Comparison of ENCODE assay signal across 9 mouse cellular contexts in genomic region chr8:106134751-106135571, GRCm38 (mm10). TPM values are rescaled to one million over a fixed set of nuclear protein-coding genes. Genes with fewer than 3 reads are reported as not detected.
DNase-seq lines count a peak whose midpoint lies in the region; ATAC-seq lines count a peak whose summit lies in the region.
"Had no signal": no experiment of that assay in that cellular context is flagged by ENCODE, and none has a peak within 500 bp of the region (broad histone marks: within the 10 kb centered on the region; RNA-seq: fewer than 3 reads in every experiment).

No protein-coding gene starts in this region.

- peaks cover 47% of the 10 kb centered on the region for H3K27me3 ChIP-seq in limb, embryonic 15.5 days
- H3K27me3 ChIP-seq in stomach, embryonic 14.5 days (ENCODE audit: control insufficient read depth, insufficient read depth, low read length) = peaks cover 15% of the 10 kb centered on the region
- peaks cover 54% of the 10 kb centered on the region for H3K27me3 ChIP-seq in forebrain, embryonic 11.5 days (ENCODE audit: control insufficient read depth, insufficient read depth, low read length)

- peak; percentile 91 for DNase-seq in heart, adult 11 months
- DNase-seq in heart, postnatal 14 days = no peak
- DNase-seq in forelimb bud, embryonic 11.5 days (ENCODE audit: low read depth, low spot score) = peak; percentile 35
- no peak for DNase-seq in forebrain, embryonic 11.5 days (ENCODE audit: low spot score)
- no peak for DNase-seq in spleen, postnatal 10 days (ENCODE audit: low spot score in 2 of 2)

- WGBS in limb, embryonic 15.5 days = 10% methylated on average over 14 of the region's 14 CpGs
- WGBS in stomach, embryonic 14.5 days = 16% methylated on average over 14 of the region's 14 CpGs
- 22% methylated on average over 14 of the region's 14 CpGs for WGBS in forebrain, embryonic 11.5 days

- ATAC-seq in limb, embryonic 15.5 days (ENCODE audit: insufficient number of reproducible peaks, low FRiP score, low TSS enrichment, low read depth) = peak; percentile 49
- ATAC-seq in stomach, embryonic 14.5 days (ENCODE audit: insufficient number of reproducible peaks, insufficient read depth, low FRiP score, low read depth) = peak; percentile 84
- no peak for ATAC-seq in forebrain, embryonic 11.5 days (replicated peaks; ENCODE audit: low FRiP score)
- ATAC-seq in frontal cortex, adult (ENCODE audit: low TSS enrichment) = no peak

- H3K4me1 ChIP-seq in limb, embryonic 15.5 days = peaks cover 46% of the 10 kb centered on the region
- peaks cover 10% of the 10 kb centered on the region; the same call in 1 of the 2 replicates for H3K4me1 ChIP-seq in stomach, embryonic 14.5 days (ENCODE audit: control insufficient read depth, insufficient read depth, low read length)
- peaks cover 18% of the 10 kb centered on the region; the same call in 1 of the 2 replicates for H3K4me1 ChIP-seq in forebrain, embryonic 11.5 days (replicated peaks; ENCODE audit: control insufficient read depth, insufficient read depth, low read length)

- H3K9me3 ChIP-seq in limb, embryonic 15.5 days = no peaks in the 10 kb centered on the region
- no peaks in the 10 kb centered on the region for H3K9me3 ChIP-seq in stomach, embryonic 14.5 days (ENCODE audit: control insufficient read depth, low read depth, low read length)
- no peaks in the 10 kb centered on the region for H3K9me3 ChIP-seq in forebrain, embryonic 11.5 days (ENCODE audit: control insufficient read depth, low read length)

- intact Hi-C loops in heart, postnatal 14 days (cut with DNase I) = no loop called here

- H3K27ac ChIP-seq in limb, embryonic 15.5 days = peak overlapping the region; percentile 68; the same call in 1 of the 2 replicates
- H3K27ac ChIP-seq in stomach, embryonic 14.5 days (ENCODE audit: low read length) = peak overlapping the region; percentile 94
- H3K27ac ChIP-seq in forebrain, embryonic 11.5 days (ENCODE audit: low read depth, low read length) = no peak overlapping the region

- H3K4me2 ChIP-seq in limb, embryonic 15.5 days = peak overlapping the region; percentile 89
- H3K4me2 ChIP-seq in stomach, embryonic 14.5 days (replicated peaks; ENCODE audit: low read depth, low read length) = peak overlapping the region; percentile 75
- H3K4me2 ChIP-seq in forebrain, embryonic 11.5 days (ENCODE audit: low read depth, low read length, severe bottlenecking) = no peak overlapping the region

- no peak overlapping the region for H3K9ac ChIP-seq in limb, embryonic 15.5 days
- peak overlapping the region; percentile 47; the same call in 1 of the 2 replicates for H3K9ac ChIP-seq in stomach, embryonic 14.5 days (replicated peaks; ENCODE audit: low read depth, low read length)
- H3K9ac ChIP-seq in forebrain, embryonic 11.5 days (ENCODE audit: low read length) = no peak overlapping the region

- peak overlapping the region; percentile 51 for H3K4me3 ChIP-seq in limb, embryonic 15.5 days
- peak overlapping the region; percentile 39 for H3K4me3 ChIP-seq in stomach, embryonic 14.5 days (ENCODE audit: low read depth, low read length)
- no peak overlapping the region for H3K4me3 ChIP-seq in forebrain, embryonic 11.5 days (ENCODE audit: low read depth, low read length)

- peaks cover 30% of the 10 kb centered on the region for H3K36me3 ChIP-seq in limb, embryonic 15.5 days
- peaks cover 30% of the 10 kb centered on the region for H3K36me3 ChIP-seq in stomach, embryonic 14.5 days (ENCODE audit: control insufficient read depth, insufficient read depth, low read length)
- no peaks in the 10 kb centered on the region for H3K36me3 ChIP-seq in forebrain, embryonic 11.5 days (ENCODE audit: control insufficient read depth, insufficient read depth, low read length)

RNA-seq across cellular contexts. Expression of gene Esrp2, which starts 1.8 kb away (rescaled TPM):
- total RNA-seq in heart, postnatal 14 days (2021) = 1 to 10 TPM in 1 of 2 experiments, under 1 TPM in 1; 0.45 to 1.0 TPM
- polyA plus RNA-seq in limb, embryonic 15.5 days (2015; fragmentation: Nextera tagmentation; extraction: Ambion mirVana) = 57.6 and 58.3 TPM in 2 replicates
- 30.0 and 35.4 TPM in 2 replicates for polyA plus RNA-seq in stomach, embryonic 14.5 days (2014; fragmentation: Nextera tagmentation; extraction: Ambion mirVana)
- polyA plus RNA-seq in forebrain, embryonic 11.5 days (2014; fragmentation: Nextera tagmentation; extraction: Ambion mirVana) = 2.3 and 2.4 TPM in 2 replicates
- total RNA-seq: common myeloid progenitor, adult 5-6 weeks had no signal

RNA-seq across cellular contexts. Expression of gene Pla2g15, which starts 15.2 kb away (rescaled TPM):
- total RNA-seq in heart, postnatal 14 days (2021) = 1 to 10 TPM; 5.5 to 8.1 TPM
- 17.9 and 19.9 TPM in 2 replicates for polyA plus RNA-seq in limb, embryonic 15.5 days (2015; fragmentation: Nextera tagmentation; extraction: Ambion mirVana)
- polyA plus RNA-seq in stomach, embryonic 14.5 days (2014; fragmentation: Nextera tagmentation; extraction: Ambion mirVana) = 3.9 and 4.0 TPM in 2 replicates
- polyA plus RNA-seq in forebrain, embryonic 11.5 days (2014; fragmentation: Nextera tagmentation; extraction: Ambion mirVana) = 7.1 and 7.4 TPM in 2 replicates

RNA-seq across cellular contexts. Expression of gene Slc7a6, which starts 33.7 kb away (rescaled TPM):
- total RNA-seq in heart, postnatal 14 days (2021) = 10 to 100 TPM; 12.2 to 13.8 TPM
- polyA plus RNA-seq in limb, embryonic 15.5 days (2015; fragmentation: Nextera tagmentation; extraction: Ambion mirVana) = 36.5 and 41.0 TPM in 2 replicates
- polyA plus RNA-seq in stomach, embryonic 14.5 days (2014; fragmentation: Nextera tagmentation; extraction: Ambion mirVana) = 60.4 and 65.6 TPM in 2 replicates
- polyA plus RNA-seq in forebrain, embryonic 11.5 days (2014; fragmentation: Nextera tagmentation; extraction: Ambion mirVana) = 103 and 106 TPM in 2 replicates

Comparison
In these comparisons a context has a peak if more than half of its experiments do, and no peak if none do; other contexts are left out.
1. DNase-seq: peak in heart, adult 11 months (single experiment) and forelimb bud, embryonic 11.5 days (single experiment); none in heart, postnatal 14 days (0 of 2), forebrain, embryonic 11.5 days (single experiment) and spleen, postnatal 10 days (0 of 2).
2. ATAC-seq: peak in limb, embryonic 15.5 days (single experiment) and stomach, embryonic 14.5 days (single experiment); none in forebrain, embryonic 11.5 days (single experiment) and frontal cortex, adult (single experiment).